Mouse (Mus musculus) heart, adult 9 months (tissue): ENCODE results near the gene Ppfia1.

ENCODE experiments used
- DNase-seq, 2 experiments: peaks; one replicate each; pipeline ENCODE4 v3.0.0; 2022; ENCODE audit warnings: low spot score in 2 of 2

The Ppfia1 gene

DNA sequence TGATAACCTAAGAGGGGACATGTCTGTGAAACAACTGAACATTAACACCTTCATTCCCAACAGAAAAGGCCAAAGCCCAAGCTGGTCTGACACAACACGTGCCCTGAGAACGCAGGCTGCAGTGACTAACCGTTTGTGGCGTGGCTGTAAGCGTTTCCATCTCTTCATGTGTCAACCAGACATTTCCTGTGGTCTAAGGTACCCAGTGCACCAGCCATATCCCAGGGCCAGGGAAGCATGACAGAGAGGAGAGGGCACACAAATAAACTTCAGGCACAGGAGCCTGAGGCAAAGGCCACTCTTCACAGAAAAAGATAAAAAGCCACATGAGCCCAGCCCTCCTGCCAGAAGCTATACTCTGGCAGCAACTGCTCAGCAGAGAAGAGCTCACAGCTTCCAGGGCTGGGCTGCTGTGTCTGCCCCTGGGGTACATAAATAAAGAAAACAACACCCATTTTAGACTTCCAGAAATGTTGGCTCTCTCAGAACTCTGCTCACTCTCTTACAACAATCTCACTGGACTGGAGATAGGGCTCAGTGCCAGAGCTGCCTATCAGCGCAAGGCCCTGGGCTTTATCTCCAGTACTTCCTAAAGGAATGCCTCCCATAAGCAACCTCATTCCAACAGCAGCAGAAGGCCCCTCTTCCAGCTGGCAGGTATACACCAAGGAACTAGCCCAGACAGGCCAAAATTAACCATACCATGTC is 64.3 kb downstream of the Ppfia1 start:
- DNase-seq = peak; percentile 43 to 47

DNA sequence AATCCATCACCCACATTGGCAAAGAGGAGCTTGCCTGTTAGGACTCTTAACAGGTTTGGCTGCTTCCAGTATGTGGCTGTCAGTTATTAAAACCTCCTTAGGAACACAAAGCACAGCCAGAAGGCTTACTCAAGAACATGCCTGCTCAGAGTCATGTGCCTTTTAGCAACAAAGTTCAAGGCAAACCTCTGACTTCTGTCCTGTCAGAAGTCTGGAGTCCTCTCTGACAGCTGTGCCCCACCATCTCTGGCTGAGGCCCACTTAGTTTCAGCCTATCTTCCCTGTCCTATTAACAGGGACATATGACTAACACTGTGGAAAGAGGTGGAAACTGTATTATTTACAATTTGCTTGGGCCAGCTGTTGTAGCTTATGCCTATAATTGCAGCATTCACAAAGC is 73.2 kb downstream of the Ppfia1 start:
- no peak for DNase-seq

DNA sequence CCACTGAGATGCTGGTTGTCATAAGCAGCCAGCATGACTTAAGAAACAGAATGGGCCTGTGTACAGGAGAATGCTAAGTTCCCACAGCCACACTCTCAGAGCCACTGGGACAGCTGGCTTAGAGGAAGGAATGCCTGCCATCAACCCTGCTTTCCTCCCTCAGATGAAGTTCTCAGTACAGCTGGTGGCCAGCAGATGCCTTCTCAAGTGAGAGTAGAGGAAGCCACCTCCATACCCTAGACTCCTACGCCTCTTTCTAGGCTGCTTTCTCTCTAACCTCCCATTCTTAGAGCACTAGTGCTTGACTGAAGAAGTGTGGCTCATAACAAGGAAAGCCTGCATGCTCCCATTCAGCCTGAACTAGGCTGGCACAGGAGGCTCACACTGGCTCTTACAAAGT is 74.0 kb downstream of the Ppfia1 start:
- DNase-seq = no peak

DNA sequence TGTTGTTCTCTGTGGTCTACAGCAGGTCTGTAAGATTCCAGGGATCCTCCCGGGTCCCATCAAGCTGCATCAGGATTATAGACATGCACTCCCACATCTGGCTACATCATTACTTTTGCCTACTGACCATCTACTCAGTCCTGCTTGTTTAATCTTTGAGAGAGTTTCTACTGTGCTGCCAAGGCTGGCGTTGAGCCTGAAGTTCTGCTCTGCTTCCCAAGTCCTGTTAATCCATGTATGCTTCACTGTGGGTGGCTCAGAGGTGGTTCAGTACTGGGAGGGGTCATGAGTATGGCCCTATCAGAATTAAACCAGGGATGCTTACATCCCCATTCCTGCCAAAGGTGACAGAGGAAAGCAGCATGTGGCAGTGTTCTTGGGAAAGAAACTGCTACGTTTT is 77.8 kb downstream of the Ppfia1 start:
- no peak for DNase-seq

DNA sequence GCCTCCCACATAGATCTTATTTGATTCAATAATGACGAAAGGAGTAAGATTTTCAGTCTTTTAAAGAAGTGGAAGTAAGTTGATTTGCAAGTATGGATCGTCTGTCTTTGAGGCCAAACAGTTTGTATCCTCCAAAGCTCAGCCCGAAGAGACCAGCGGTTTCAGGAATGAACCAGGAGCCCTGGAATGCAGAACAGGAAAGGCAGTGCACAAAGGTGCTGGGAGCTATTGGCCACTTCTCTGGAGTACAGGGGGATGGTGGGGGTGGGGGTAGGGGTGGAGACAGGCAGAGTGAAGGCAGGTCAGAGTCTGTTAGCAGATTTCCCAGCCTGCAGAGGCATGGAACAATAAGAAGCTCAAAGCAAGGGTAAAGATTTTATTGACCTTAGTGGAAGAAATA is 80.0 kb downstream of the Ppfia1 start:
- DNase-seq = no peak

DNA sequence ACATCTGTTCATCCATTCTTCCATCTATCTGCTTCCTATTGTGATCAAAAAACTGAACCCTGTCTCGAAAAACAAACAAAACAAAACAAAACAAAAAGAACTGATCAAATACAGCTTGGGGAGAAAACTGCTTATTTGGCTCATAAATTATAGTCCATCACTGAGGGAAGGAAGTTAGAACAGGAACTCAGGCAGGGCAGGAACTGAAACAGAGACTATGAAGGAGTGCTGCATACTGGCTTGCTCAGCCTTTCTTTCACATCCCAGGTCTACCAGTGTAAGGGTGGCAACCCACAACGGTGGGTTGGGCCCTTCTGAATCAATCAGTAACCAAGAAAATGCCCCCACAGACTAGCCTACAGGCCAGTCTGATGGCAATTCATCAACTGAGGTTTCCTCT is 82.4 kb downstream of the Ppfia1 start:
- DNase-seq = no peak

DNA sequence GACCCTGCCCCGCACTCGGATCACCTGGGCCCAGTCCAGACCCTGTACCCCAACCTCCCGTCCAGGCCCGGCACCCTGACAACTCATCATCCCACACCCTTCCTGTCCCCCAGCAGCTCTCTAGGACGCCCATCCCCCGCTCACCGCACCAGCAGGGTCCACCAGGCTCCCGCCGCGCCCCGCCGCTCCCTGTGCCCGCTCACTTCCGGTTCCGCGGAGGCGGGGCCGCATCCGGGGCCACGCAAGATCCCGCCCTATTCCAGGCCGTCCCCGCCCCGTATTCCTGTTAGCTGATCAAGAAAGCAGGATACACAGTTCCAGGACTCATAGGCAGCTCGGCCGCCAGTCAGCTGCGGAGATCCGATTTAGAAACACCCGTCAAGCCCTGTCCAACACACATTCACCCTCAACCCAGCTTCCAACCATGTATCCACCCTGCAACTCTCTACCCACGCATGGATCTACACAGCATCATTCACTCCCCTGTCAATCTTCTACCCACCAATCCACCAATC is 82.9 kb downstream of the Ppfia1 start, which contains the start of gene Cttn:
Cttn (minus strand) TSS at position 465 of the 515 bp plus-strand sequence.
- peak; percentile 88 to 90 for DNase-seq

DNA sequence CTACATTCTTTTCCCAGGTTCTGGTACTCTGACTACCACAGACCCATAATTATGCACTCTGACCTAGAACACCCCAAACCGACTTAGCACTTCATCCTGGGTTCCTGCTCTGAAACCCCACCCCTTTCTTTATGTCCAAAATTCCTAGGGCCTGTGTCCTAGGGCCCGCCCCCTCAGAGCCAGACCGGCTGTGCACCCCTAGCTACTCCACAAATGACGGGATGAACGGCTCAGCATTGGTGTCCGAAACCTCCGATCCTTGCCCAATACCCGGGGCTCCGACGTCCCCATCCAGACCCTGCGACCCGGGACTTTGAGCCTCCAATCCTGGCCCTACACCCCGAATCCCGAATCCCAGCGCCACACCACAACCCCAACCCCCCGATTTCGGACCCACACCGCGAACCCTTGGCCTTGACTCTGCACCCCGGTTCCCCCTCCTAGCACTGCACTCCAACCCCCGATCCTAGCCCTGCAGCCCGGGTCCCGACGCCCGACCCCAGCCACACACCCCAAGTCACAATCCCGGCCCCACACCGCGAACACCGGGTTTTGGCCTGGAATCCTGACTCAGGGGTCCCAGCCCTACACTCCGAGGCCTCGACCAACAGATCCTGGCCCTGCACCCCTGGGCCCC is 83.5 kb downstream of the Ppfia1 start:
- no peak for DNase-seq

DNA sequence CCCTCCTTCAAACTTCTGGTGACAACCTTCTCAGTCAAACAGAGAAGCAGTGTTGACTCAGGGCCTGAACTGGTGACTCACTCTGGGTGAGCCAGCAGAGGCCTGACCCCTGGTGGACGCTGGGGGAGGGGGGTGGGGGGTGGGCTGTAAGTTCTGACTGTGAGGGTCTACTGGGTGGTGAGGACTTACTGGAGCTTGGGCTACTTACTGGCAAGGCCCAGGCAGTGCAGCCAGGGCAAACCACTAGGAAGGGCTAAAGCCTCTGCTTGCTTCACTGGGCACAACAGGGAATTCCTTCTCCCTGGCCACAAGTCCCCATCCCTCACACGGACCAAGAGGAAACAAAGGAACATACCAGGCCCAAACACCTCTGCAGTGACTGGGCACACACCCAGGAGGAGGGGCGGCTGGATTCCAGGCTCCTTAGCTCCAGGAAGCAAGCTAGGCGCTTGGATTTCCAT is 84.3 kb downstream of the Ppfia1 start:
- peak in 1 of 2 experiments; percentile 19 for DNase-seq

DNA sequence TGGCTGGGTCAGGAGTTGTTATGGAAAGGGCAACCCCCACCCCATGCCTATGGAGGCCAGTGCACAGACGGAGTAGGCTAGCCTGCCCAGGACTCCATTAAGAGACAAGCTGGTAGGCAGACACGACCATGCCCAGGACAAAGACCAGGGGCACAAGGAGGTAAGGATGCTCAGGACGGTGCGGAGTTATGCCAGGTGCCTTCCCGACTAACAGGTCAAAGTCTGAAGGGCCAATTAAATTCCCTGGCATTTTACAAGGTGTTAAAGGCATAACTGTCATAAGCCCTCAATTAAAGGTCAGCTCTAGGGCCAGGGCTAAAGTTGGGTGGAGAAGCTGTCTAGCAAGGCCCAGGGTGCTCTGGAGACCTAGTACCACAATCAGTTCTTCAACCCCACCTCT is 84.8 kb downstream of the Ppfia1 start:
- no peak for DNase-seq

DNA sequence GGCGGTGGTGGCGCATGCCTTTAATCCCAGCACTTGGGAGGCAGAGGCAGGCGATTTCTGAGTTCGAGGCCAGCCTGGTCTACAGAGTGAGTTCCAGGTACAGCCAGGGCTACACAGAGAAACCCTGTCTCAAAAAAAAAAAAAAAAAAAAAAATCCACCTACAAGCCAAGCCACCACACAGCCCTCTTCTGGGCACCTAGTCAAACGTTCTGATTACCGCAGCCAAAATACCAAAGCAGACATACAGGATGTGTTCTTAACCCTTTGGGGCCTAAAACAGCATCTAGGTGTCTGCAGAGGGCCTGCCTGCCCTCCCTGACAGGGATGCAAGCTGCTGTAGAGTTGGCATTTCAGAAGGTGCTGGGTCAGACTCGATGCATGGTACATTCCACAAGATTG is 91.0 kb downstream of the Ppfia1 start:
- no peak for DNase-seq

DNA sequence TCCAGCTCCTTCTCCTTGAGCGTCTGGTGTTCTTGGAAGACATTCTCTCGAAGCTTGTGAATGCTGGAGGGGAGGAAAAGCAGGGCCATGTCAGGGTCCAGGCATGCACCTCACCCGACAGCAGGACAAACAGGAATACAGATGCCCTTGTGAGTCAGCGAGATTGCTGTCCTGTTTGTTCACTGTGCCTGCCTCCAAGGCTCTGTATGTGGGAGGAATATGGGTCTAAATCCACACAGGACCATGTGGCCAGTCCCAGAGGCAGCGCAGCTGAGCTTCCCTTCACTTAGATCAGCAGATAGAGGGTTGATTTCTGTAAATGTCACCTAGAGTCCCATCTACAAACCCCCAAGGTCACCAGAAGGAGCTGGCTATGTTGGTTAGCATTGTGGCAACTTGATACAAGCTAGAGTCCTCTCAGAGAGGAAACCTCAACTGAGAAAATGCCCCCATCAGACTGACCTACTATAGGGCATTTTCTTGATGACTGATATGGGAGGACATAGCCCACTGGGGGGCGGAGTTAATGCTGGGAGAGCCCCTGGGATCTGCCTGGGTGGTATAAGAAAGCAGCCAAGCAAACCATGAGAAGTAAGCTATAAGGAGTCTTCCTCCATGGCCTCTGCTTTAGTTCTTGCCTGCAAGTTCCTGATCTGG is 92.2 kb downstream of the Ppfia1 start:
- DNase-seq = no peak

DNA sequence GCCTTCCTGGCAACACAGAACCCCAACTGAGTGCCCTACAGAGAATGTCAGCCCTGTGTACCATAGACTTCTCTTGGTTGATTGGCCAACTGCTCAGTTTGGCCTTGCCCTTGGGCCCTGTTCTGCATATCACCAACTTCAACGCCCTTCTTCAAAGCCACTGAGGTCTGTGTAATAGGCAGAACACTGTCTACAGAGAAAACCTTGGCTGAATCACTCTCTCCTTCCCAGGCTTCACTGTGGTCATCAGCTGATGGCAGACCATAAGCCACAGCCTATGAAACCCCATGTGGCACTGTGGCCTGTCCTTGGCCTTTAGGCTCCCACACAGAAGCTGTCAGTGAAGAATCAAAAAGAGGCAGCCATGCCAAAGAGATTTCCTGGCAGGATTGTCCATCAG is 94.6 kb downstream of the Ppfia1 start:
- DNase-seq = no peak

DNA sequence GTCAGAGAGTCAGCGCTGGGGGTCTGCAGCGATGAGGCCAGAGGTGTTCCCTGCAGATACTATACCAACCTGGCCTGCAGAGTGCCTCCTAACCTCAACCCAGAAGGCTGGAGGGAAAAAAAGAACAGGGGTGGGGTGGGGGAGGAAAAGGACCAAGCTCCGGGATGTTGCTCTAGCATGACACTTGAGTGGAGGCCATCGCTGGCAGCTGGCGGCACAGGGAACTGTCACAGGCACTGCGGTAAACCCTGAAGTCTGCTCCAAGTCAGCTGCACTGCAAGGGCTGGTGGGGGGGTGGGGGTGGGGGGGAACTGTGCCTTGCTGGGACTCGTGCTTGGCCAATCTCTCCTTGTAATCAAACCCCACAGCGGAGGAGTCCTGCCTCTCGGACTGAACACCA is 102.9 kb downstream of the Ppfia1 start:
- no peak for DNase-seq

DNA sequence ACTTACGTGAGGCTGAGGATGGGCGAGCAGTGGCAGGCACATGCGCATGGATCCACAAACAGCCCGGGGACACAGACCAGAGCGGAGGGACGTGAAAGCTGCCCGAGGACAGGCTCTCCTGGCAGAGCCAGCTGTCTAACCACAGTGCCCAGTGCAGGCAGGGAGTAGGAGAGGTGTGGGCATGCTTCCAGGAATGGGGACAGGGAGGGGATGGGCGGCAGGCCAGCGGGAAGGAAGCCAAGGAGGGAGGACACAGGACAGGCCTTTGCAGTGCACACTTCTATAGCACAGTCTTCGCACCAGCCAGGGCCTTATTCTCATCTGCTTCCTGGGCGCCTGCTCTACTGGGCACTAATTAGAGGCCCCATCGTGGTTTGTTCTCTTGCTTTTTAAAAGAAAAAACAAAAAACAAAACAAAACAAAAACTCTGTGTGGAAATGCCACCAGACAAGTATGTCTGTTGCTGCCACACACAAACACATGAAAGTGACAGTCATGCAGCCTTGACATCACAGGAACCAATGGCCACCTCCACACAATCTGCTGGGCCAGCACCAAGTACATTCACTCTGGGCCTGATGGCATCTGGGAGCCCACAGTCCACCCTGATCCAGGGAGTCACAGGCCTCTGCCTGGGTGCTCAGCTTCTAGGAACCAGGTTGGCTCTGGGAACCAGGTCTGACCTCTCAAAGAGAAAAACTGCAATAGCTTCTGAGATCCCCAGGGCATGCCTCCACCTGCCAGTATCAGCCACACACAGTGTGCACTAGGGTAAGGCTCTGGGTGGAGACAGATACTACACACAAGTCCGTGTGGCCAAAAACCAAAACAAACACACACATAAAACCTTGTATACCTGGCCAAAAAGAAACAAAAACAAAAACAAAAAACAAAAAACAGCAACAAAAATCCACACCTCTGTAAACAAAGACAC is 103.6 kb downstream of the Ppfia1 start:
- peak; percentile 72 to 89 for DNase-seq

DNA sequence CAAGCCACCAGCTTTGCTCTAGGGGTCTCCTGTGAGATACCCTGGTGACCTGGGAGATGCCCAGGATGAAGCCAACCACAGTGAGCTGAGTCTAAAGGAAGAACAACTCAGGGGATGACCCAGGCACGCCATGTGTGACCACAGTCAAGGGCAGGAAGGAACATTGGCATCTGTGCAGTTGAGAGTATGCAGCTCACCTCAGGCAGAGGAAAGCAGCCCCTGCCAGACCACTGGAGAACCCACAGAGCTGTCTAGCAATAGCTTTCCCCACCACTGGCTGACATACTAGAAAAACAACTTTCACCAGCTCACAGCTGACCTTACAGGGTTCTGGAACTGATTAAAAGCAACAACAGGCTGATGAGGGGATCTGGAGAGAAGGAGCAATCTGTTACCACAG is 105.3 kb downstream of the Ppfia1 start:
- DNase-seq = no peak

DNA sequence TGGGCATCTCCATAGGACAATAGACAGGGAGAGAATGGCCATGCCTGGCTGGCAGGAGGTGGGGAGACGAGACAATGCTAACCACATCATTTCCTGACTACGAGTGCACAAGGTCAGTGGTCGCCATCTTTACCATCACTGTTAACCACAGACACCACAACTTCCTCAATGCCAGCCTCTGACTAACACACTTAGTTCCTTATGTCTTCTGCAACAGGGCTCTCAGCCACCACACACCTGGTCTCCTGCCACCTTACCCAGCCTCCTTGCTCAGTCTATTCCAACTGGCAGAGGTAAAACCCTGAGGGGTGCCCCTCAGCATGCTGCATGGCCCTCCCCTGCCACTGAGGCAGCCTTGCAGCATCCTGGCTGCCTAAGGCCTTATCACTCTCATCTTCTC is 106.4 kb downstream of the Ppfia1 start:
- peak; percentile 11 to 16 for DNase-seq

DNA sequence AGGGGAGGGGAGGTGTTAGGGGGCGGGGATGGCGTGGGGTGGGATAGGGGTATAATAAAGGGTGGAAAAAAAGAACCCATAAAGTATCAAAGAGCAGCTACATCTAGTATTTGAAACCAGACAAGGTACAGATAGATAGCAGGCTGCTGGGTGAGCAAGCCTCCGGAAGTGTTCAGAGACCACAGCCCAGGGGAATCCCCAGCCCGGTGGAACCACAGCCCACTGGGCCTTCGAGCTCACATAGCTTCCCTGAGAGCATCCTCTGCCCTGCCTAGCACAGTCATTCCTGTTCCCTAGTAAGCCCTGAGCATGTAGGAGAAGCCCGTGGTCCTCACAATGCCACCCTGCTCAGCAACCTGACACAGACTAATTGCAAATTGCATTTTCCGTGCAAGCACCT is 108.7 kb downstream of the Ppfia1 start:
- DNase-seq = no peak

DNA sequence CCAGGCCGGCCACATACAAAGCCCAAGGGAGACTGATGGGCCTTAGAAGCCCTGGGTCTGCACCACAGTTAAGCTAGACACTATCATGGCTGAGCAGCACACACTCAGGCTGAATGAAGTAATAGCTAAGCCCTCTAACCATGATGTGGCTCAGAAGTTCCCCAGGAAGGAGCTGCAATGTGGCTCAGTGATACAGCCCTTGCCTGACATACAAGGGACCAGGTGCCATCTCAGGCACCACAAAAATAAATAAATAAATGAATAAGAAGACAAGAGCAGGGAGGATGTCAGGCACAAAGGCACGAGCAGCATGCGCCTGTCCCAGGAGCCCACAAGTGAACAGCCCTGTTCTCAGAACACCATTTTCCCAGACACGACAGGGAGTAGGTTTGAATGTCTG is 111.6 kb downstream of the Ppfia1 start:
- no peak for DNase-seq

DNA sequence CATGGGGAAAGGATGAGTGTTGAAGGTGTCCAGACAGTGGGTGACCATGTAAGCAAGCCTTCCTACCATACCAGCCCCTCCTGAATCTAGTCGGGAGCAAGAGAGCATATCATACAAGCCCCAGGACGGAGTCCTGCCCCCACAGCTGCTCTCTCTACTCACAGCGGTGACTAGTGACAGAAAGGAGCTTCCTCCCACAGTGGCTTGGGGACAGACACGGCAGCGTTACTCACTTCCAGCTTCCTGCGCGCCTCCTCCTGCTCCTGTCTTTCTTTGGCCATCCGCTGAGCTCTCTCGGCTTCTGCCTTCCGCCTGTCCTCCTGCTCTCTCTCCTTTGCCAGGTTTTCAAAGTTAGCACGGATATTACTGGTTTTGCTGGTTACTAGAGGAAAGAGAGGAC is 112.1 kb downstream of the Ppfia1 start:
- DNase-seq = no peak

DNA sequence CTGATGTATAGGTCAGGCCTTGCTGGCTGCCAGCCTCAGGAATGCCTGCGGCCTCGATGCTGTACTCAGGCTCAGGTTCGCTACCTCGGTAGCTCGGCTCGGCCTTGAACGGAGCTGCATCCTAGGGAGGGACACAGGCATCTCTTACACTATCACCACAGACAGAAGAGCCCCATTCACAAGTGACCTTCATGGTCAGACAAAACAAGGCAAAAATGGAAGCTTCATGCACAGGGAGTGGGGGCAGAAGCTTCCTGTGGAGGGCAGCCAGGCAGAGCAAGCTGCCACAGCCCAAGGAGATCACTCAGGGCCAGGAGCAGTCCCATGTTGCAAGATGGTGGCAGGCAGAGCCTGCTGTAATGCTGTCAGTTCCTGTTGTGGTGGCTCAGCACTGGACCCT is 114.7 kb downstream of the Ppfia1 start:
- no peak for DNase-seq

DNA sequence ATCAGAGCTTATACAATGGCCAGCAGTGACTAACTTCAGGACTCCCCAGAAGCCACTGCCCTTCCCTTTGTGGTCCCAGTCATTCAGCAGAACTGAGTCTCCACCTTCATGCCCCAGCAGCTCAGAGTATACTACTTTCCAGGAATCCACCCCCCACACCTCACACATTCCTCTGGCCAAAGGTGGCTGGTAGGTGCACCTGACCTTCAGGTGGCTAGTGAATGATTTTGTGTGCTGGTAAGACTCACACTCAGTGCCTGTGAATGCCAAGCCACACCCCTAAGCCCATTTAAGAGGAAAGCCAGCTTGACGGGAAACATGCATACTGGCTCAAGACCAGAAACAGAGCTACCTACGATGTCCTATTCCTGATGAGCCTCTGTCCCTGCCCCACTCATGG is 120.6 kb downstream of the Ppfia1 start:
- DNase-seq = no peak
